Mouse (Mus musculus) brain, embryonic 18.5 days (tissue): ENCODE measurements around the gene Gm20708.

Experiments
- DNase-seq: peaks from one replicate; pipeline ENCODE4 v3.0.0-alpha.2; 2012; ENCODE audit warnings: low read depth, low spot score

Gm20708 gene

DNA sequence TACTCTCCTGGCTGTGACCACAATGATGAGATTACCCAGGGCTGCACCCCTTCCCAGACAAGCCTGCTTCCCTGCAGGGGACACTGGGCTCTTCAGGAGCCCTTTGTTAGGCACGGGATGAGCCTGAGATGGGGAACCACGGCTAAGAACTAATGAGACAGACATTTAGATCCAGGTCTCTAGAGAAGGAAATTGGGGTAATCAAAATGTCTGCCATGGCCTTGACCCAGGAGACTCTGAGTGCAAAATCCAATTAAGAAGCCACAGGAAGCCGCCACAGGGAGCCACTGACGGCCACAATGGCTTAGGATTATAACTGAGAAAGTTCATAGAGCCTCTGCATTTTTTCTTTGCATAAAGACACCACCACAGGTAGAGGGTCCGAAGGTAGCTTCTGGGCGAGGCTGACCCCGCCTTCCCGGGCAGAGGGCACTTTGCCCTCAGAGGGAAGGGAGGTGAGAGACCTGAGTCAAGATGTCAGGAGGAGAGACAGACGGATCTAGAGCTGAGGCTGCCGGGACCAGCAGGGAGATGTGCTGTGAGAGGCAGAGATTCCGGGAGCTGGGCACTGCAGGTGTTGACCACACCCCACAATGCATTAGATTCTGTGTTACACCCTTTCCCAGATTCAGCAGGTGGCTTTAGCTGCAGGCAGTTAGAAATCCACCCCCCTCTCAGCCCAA lies 53.8 kb downstream of the Gm20708 start:
- DNase-seq: no peak

DNA sequence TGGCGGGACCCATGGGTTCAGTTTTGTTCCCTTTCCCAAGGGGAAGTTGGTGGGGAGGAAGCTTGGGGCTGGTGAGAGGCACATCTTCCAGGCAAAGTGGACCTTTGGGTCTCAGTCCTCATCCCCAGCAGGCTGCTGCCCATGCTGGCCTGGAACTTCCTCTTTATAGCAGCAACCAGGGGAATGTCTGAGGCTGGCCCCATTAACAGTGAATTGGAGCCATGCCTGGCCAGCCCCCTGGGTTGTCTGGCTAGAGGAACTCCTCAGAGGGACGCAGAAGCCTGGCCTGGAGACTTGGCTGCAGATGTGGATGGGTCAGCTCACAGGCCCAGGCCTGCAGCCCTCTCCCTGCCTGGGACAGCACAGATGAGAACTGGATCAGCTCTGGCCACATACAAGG lies 55.3 kb downstream of the Gm20708 start:
- no peak for DNase-seq

DNA sequence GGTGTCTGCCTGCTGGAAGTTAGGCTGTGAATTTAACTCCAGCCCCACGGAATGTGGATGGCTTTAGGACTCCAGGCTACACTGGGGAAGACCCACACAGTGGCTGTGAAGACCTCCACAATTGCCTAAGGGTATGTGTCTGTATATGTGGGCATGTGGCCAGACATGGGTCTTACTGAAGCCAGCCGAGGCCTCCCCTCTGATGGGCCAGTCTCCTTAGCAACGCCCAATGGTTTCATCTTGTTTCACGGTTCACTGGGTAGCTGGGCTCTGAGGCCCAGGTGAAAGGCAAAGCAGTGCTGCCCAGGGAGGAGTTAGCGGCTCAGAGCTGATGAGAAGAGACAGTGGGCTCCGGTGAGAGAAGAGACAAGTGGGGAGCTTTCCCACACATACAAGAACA lies 56.5 kb downstream of the Gm20708 start:
- DNase-seq: no peak

GRCm38 (mm10) chr11:117870688-117871365 lies 61.4 kb downstream of the Gm20708 start:
- DNase-seq: peak; percentile 68

GRCm38 (mm10) chr11:117871376-117871775 lies 61.9 kb downstream of the Gm20708 start:
- DNase-seq: no peak

GRCm38 (mm10) chr11:117871911-117872584 lies 62.6 kb downstream of the Gm20708 start:
- no peak for DNase-seq

- DNase-seq: no peak
Measured at GRCm38 (mm10) chr11:117872861-117873608, 63.6 kb downstream of the Gm20708 start, which contains the start of gene Tha1. Tha1 (minus strand) TSS chr11:117873481.

GRCm38 (mm10) chr11:117874419-117874818 lies 65.0 kb downstream of the Gm20708 start:
- DNase-seq: no peak

DNA sequence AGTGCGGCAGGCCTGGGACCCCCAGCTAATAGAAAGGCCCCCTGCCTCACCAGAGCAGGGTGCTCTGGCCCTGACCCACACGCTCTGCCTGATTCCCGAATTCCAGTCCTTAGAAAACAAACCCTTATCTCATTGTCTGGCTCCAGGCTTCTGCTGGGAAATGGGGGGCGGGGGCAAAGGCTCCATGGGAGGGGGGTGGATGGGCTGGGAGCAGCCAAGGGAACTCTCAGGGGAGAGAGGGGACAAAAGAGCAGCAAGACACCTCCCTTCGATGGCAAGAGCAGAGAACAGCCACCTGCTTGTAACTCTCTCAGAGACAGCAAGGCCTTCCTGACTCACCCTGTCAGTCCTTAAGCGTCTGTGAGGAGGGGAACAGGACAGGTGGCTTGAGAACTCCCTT lies 66.2 kb downstream of the Gm20708 start:
- DNase-seq: no peak

DNA sequence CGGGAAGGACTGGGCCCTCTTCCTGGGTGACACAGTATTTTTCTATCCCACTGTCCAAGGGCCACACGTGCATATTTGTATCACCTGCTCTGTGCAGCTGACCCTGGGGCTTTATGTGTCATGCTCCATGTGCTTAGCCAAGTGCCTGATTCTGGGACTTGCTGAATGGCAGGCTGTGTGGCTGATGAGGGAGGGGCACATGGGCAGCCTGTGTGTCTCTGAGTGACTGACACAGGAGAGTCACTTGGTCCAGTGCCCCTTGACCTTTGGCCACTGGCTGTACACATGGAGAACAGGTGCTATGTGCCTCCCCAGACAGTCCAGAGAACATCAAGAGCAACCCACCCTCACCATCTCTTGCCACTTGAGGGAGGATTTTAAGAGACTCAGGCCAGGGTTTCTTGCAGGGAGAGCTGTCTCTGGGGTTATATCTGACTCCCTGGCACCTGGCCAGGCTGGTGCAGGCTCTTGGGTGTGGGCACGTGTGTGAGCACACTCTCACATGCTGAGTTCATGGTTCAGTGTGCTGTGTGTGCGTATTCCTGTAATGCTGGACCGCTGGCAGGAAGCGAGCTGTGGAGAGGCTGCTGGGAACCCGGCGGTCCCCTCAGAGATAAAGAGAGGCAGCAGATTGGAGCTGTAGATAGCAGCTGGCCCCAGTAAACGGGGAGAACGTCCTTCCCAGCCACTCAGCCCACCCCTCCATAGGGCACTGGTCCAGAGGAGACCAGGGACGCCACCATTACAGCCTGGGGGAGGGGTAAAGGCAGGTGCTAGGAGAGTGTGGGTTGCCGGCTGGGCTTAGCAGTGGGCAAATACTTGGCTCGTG lies 68.7 kb downstream of the Gm20708 start:
- no peak for DNase-seq

DNA sequence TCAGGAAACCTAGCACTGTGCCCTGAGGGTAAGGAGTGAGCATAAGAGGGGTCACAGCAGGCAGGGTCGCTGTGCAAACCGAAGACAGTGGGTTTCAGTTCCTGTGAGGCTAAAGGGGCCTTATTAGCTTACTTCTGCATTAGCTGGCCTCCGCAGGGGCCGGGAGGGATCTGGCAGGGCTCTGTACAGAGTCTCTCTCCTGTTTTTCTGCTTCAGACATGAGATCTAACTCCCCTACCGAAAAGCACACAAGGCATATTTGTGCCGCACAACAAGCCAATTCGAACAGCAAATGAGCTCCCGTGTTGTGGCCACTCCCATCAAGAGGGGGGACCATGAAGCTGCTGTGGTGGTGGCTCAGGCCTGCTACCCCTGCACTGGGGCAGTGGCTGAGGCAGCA lies 69.4 kb downstream of the Gm20708 start:
- no peak for DNase-seq

- no peak for DNase-seq
Measured at GRCm38 (mm10) chr11:117879676-117880075, 70.2 kb downstream of the Gm20708 start.

DNA sequence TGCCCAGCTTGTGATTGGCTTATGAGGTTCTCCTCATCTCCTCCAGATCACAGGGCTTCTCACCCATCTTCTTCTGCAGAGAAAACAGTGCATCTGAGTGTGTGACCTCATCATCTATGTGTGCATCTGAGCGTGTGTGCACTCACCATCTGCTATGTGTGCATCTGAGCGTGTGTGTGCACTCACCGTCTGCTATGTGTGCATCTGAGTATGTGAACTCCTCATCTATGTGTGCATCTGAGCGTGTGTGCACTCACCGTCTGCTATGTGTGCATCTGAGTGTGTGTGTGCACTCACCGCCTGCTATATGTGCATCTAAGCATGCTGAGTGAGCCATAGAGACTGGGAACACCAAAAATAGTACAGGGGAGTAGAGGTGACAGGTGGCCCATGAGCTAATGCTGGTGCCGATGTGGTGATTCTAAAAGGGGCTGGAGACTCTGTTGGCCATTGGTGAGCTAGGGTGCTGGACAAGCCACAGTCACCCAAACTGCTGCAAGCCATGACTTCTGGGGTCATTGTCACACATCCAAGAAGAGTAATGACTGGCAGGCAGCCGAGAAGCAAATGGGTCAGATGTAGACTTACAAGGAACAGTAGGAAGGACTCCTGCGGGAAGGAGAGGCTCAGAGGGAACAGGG lies 71.0 kb downstream of the Gm20708 start:
- no peak for DNase-seq

- no peak for DNase-seq
Measured at GRCm38 (mm10) chr11:117880977-117881358, 71.5 kb downstream of the Gm20708 start.

DNA sequence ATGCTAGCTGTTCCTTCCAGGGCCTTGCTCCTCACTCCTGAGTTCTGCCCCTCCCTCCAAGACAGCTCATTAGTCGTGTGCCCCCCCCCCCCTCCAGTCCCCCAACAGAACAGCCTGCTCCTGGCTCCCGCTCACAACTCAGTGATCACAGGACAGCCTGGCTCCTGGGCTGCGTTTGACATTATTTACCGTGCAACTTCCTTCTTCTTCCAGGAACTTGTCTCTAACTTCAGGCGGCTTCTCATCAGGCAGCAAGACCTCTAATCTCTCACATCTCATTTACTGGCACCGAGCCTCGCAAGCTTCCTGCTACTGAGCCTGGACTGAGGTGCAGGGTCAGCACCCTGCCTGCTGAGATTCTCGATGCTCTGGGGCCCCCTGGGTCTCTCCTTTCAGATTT lies 72.3 kb downstream of the Gm20708 start:
- DNase-seq: no peak

- DNase-seq: no peak
Measured at GRCm38 (mm10) chr11:117882208-117882607, 72.7 kb downstream of the Gm20708 start.

GRCm38 (mm10) chr11:117886000-117886399 lies 76.5 kb downstream of the Gm20708 start:
- DNase-seq: no peak

GRCm38 (mm10) chr11:117888168-117888852 lies 78.8 kb downstream of the Gm20708 start:
- DNase-seq: no peak

- DNase-seq: no peak
Measured at GRCm38 (mm10) chr11:117888853-117889822, 79.7 kb downstream of the Gm20708 start.
